Mouse (Mus musculus) spleen, postnatal 36 days (tissue): ENCODE data around the gene Pvalb.

Source experiments
- DNase-seq, 2 experiments: peaks; one replicate each; pipeline ENCODE4 v3.0.0; 2022; ENCODE audit warnings: low spot score in 2 of 2, mixed read lengths in 1 of 2

Pvalb gene

DNA sequence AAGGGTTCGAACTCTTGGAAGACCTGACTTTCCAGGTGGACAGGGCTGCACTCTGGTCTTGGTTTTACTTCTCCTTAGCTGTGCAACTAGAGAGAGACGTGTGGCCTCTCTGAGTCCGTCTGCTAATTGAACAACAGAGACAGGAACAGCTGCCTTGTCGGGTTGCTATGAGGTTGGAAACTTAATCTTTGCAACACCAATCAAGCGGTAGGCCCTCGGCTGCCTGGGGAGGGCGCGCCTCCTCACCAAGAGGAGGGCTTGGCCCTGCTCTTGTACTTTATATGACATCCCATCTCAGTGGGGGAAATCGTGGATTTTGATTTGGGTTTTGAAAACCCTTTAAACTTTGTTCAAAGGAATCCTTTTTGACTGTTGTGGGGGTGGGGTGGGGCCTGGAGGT lies 44.3 kb downstream of the Pvalb start:
- DNase-seq: peak; percentile 66 to 67

DNA sequence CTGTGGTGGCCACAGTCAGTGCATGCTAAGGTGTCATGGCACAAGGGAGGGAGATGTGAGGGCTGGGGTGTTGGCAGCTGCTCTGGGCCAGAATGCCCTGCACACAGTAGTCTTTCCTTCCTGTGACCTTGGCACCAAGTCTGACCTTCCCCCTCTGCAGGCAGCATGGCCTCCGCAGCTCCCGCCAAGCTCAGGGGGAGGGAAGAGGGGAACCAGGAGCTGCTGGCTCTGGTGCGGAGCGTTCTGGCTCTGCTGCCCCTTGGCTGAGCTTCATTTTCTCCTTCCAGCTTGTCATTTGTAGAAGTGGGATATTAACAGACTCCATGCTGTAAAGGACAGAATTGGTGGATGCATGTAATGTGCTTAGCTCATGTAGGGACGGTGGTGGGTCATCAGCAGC lies 47.9 kb downstream of the Pvalb start:
- no peak for DNase-seq

DNA sequence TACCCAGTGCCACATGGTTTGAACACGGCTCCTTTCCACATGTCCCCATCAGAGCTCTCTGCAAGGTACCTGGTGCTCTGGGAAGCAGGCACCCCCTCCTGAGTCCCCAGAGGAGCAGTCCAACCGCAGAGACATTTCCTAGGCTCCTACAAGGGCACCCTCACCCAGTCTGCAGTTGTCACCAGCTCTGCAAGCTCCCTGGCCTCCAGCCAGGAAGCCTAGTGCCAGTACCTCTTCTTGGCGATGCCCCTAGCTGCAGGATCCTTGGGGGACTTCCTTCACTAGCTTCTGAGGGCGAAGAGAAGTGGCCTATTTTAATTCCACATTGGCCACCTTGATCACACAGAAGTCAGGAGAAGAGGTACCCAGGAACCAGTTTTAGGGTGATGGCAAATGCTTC lies 48.4 kb downstream of the Pvalb start:
- DNase-seq: no peak

DNA sequence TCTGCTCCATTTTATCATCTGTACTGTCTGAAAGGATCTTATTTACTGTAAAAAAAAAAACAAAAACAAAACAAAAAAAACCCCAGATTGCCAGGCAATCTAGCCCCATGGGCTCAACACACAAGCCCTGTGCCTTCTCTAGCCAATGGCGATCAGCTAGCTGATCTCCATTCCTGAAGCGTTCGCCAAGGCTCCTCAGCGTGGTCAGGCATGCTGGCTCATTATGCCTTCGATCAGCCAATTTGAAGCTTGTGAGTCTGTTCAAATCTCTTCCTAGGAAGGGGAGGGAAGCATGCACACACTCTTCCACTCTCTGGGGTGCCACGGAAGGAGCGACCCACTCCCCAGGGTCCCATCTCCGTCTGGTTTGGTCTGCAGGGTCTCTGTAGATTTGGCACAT lies 48.9 kb downstream of the Pvalb start:
- no peak for DNase-seq

DNA sequence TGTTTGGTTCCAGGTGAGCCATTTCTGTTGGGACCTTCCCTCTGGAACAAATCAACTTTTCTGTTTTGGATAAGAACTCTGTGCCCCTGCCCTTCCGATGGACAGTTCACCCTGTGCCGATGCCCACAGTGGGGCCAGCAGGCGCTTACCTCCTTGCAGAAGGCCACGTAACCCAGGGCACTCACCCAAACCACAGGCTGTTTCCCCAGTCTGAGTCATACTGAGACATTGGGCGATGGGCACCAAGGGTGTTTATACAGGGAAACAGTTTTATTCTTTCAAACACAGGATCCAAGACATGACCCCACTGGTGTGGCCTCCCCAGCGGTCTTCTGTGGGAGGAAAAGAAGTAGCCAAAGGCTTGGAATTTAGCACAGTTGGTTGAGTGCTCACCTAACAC lies 50.8 kb downstream of the Pvalb start:
- DNase-seq: no peak

DNA sequence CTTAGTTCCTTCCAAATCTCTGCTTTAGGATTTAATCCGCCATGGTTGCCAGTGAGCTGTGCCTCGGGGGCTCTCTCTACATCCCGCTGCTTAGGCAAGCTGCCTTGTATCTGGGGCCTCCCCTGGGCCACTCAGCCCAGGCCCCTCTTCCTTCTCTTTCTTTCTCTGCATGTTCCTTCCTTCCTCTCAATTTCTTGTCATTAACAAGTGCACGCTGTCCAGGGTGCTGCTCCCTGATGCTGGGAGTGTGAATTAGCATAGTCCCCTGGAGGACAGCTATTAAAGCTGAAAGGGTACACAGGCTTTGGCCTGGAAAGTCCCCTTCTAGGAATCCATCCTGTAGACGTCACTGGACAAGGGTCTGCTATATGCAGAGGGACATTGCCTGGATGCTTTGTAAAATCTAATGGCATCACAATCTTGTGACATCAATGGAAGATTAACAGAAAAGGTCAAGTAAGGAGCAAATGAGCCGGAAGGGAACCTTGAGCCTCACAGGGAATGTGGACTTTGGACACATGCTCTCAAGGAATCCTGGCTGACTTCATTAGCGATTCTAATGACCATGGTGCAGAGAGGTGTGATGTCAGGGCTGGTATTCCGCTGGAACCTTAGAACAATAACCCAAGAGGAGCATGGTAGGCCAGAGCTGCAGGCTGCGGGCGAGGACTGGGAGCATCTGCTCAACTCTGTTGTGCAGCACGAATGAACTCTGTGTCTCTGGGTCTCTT lies 53.0 kb downstream of the Pvalb start:
- no peak for DNase-seq

DNA sequence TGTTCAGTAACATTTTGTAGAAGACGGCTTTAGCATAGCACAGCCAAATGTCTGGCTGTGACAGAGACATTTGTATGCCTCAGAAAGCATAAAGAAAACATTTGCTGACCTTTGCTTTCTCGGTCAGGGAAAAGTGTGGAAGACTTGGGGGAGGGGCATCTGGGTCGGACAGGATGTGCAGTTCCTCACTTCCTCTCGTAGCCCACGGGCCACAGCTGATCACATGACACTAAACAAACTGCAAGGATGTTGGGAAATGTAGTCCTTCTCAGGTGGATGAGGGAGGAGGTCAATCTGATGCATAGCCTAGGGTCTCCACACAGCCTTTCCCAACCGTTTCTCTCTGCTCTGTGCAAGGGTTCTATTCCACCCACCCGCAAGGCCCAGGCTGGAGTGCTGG lies 57.6 kb downstream of the Pvalb start:
- DNase-seq: no peak
